Mouse (Mus musculus) liver, embryonic 14.5 days (tissue): Measurements from ENCODE around the gene Pwwp2b. TPM values are rescaled to one million over a fixed set of nuclear protein-coding genes. Genes with fewer than 3 reads are reported as not detected.

ENCODE experiments used
- ATAC-seq: fragments of 200-750 bp; cut with Nextera tagmentation; 2 replicates; pipeline ENCODE4 v1.8.0; 2017; ENCODE audit warnings: moderate number of reproducible peaks, mild to moderate bottlenecking, moderate library complexity; ENCODE audit not compliant: insufficient read depth
- DNase-seq, 3 experiments: peaks; one replicate each; pipeline ENCODE4 v3.0.0-alpha.2; 2012 to 2013; ENCODE audit warnings: low read depth in 3 of 3, low spot score in 3 of 3
- H3K27ac ChIP-seq: fragments of 300-500 bp; sonication (generic); 2 replicates; pipeline ENCODE4 v1.5.1; 2014; ENCODE audit warnings: moderate library complexity, mild to moderate bottlenecking, control low read depth, inconsistent platforms
- H3K27me3 ChIP-seq: fragments of 300-500 bp; sonication (generic); 2 replicates; pipeline ENCODE4 v1.6.1; 2014; ENCODE audit warnings: mild to moderate bottlenecking, low read length, moderate library complexity; ENCODE audit not compliant: control insufficient read depth, insufficient read depth
- H3K36me3 ChIP-seq: fragments of 300-500 bp; sonication (generic); replicated peaks from 2 replicates; pipeline ENCODE4 v1.6.1; 2014; ENCODE audit warnings: low read depth; ENCODE audit not compliant: control insufficient read depth, insufficient read depth
- H3K4me1 ChIP-seq, 2 experiments: fragments of 200-500 bp in 1 of 2; fragments of 300-500 bp in 1 of 2; sonication (generic) in 1 of 2; replicated peaks; 2 replicates each; pipeline ENCODE4 v1.6.1; 2012 to 2014; ENCODE audit warnings: antibody characterized with exemption in 1 of 2, inconsistent platforms in 1 of 2, low read length in 1 of 2; ENCODE audit not compliant: control insufficient read depth in 2 of 2, insufficient read depth in 2 of 2
- H3K4me2 ChIP-seq: fragments of 300-500 bp; sonication (generic); 2 replicates; pipeline ENCODE4 v1.6.1; 2014; ENCODE audit warnings: low read depth, mild to moderate bottlenecking, control low read depth, moderate library complexity
- H3K4me3 ChIP-seq, 2 experiments: fragments of 200-500 bp in 1 of 2; fragments of 300-500 bp in 1 of 2; sonication (generic) in 1 of 2; 2 replicates each; pipeline ENCODE4 v1.5.1; 2012 to 2014; ENCODE audit warnings: low read depth in 2 of 2, low read length in 2 of 2, mild to moderate bottlenecking in 2 of 2, control low read depth in 1 of 2, inconsistent platforms in 1 of 2, moderate library complexity in 1 of 2; ENCODE audit not compliant: insufficient read depth in 1 of 2
- H3K9ac ChIP-seq: fragments of 300-500 bp; sonication (generic); replicated peaks from 2 replicates; pipeline ENCODE4 v1.6.1; 2014; ENCODE audit warnings: mild to moderate bottlenecking, control low read depth, moderate library complexity
- H3K9me3 ChIP-seq: fragments of 300-500 bp; sonication (generic); 2 replicates; pipeline ENCODE4 v1.6.1; 2016; ENCODE audit warnings: low read length, mixed read lengths; ENCODE audit not compliant: control insufficient read depth
- CTCF ChIP-seq: IDR thresholded peaks from 2 replicates; pipeline ENCODE4 v1.5.1; 2016; ENCODE audit warnings: antibody characterized with exemption, low read depth, control low read depth
- EP300 ChIP-seq: IDR thresholded peaks from 2 replicates; pipeline ENCODE4 v1.6.1; 2016; ENCODE audit warnings: antibody characterized with exemption, low read depth
- WGBS: fragments of 180-500 bp; shearing (Covaris S2); extraction: QIAGEN DNeasy Blood & Tissue Kit; methylation state at CpG from one replicate; pipeline ENCODE4 v1.1.7; 2014; ENCODE audit not compliant: insufficient replicate concordance; 5-methylcytosine and 5-hydroxymethylcytosine counted together
- polyA plus RNA-seq, 2 experiments: library from polyadenylated mRNA; depleted of rRNA in 1 of 2; stranded (reverse) in 1 of 2; unstranded in 1 of 2; fragments of >200 nt; fragmentation: Nextera tagmentation in 1 of 2; extraction: Ambion mirVana in 1 of 2; gene quantifications; 2 replicates each; pipeline versions ENCODE4 v1.2.1 to v1.2.3; 2012 to 2014

Pwwp2b gene
- polyA plus RNA-seq (2012; rRNA removed), result 1.00 and 1.0 TPM in 2 replicates
- polyA plus RNA-seq (2014; fragmentation: Nextera tagmentation; extraction: Ambion mirVana), result 1.3 and 1.4 TPM in 2 replicates

- no peaks in the 10 kb centered on the region for H3K9me3 ChIP-seq
- no peak for TF ChIP-seq EP300
- TF ChIP-seq CTCF, result no peak
- H3K4me1 ChIP-seq, result peaks cover 6 to 16% of the 10 kb centered on the region in 2 experiments
- H3K27ac ChIP-seq, result no peak within 1 kb of the TSS
- H3K36me3 ChIP-seq, result no peaks in the 10 kb centered on the region
- ATAC-seq, result peak; percentile 76
- H3K4me3 ChIP-seq, result peak within 1 kb of the TSS; percentile 58 to 67
- H3K4me2 ChIP-seq, result peak within 1 kb of the TSS; percentile 74
- peak within 1 kb of the TSS; percentile 51 for H3K9ac ChIP-seq
- under 1% methylated on average over 69 of the region's 72 CpGs for WGBS
- peaks cover 19% of the 10 kb centered on the region for H3K27me3 ChIP-seq
- DNase-seq, result no peak
Observed at GRCm38 (mm10) chr7:139247881-139248614, at the start of gene Pwwp2b. TSS of gene Pwwp2b (plus strand) at chr7:139248482.

GRCm38 (mm10) chr7:139200108-139200507 is 48.2 kb upstream of the Pwwp2b start:
- DNase-seq (no peak), ATAC-seq (no peak)
- Histone ChIP-seq H3K27me3 (no peaks in the 10 kb centered on the region), H3K9me3 (no peaks in the 10 kb centered on the region), H3K9ac (no peak overlapping the region), H3K4me3 (no peak overlapping the region), H3K36me3 (no peaks in the 10 kb centered on the region), H3K4me1 (no peaks in the 10 kb centered on the region), H3K4me2 (no peak overlapping the region), H3K27ac (no peak overlapping the region)
- 17% methylated on average over 7 of the region's 7 CpGs for WGBS
- TF ChIP-seq EP300 (no peak), CTCF (peak; percentile 52)

- no peak overlapping the region for H3K27ac ChIP-seq
- no peaks in the 10 kb centered on the region for H3K27me3 ChIP-seq
- WGBS, result 32% methylated on average over 6 of the region's 6 CpGs
- H3K4me2 ChIP-seq, result no peak overlapping the region
- H3K4me1 ChIP-seq, result no peaks in the 10 kb centered on the region
- DNase-seq, result no peak
- TF ChIP-seq EP300 (no peak), CTCF (no peak)
- no peaks in the 10 kb centered on the region for H3K9me3 ChIP-seq
- H3K9ac ChIP-seq, result no peak overlapping the region
- H3K36me3 ChIP-seq, result no peaks in the 10 kb centered on the region
- no peak overlapping the region for H3K4me3 ChIP-seq
- no peak for ATAC-seq
Observed at GRCm38 (mm10) chr7:139201209-139201608, 47.1 kb upstream of the Pwwp2b start.

GRCm38 (mm10) chr7:139208023-139208772 is 40.1 kb upstream of the Pwwp2b start:
- ATAC-seq, result no peak
- DNase-seq, result peak; percentile 24 to 40 (median 33)
- WGBS, result 12% methylated on average over 7 of the region's 7 CpGs
- H3K27me3 ChIP-seq, result no peaks in the 10 kb centered on the region
- H3K4me1 ChIP-seq, result peaks cover 0 to 6% of the 10 kb centered on the region in 2 experiments; a peak in 2 of 4 replicates
- H3K4me2 ChIP-seq, result no peak overlapping the region
- no peaks in the 10 kb centered on the region for H3K9me3 ChIP-seq
- no peak overlapping the region for H3K9ac ChIP-seq
- no peaks in the 10 kb centered on the region for H3K36me3 ChIP-seq
- no peak overlapping the region for H3K27ac ChIP-seq
- TF ChIP-seq EP300, result no peak
- peak; percentile 93 for TF ChIP-seq CTCF
- no peak overlapping the region for H3K4me3 ChIP-seq

- peaks cover 0 to 8% of the 10 kb centered on the region in 2 experiments; a peak in 2 of 4 replicates for H3K4me1 ChIP-seq
- TF ChIP-seq EP300, result no peak
- no peak for TF ChIP-seq CTCF
- ATAC-seq, result no peak
- H3K4me3 ChIP-seq, result no peak overlapping the region
- DNase-seq, result no peak
- no peaks in the 10 kb centered on the region for H3K36me3 ChIP-seq
- no peaks in the 10 kb centered on the region for H3K9me3 ChIP-seq
- WGBS, result 76% methylated on average over 4 of the region's 4 CpGs
- no peak overlapping the region for H3K9ac ChIP-seq
- no peak overlapping the region for H3K27ac ChIP-seq
- no peak overlapping the region for H3K4me2 ChIP-seq
- H3K27me3 ChIP-seq, result no peaks in the 10 kb centered on the region
Observed at GRCm38 (mm10) chr7:139208773-139209095, 39.5 kb upstream of the Pwwp2b start.
